In genomic region chr19:46977460-46977859, GRCm38 (mm10) we compare ENCODE assay signal across 17 mouse cellular contexts. TPM values are rescaled to one million over a fixed set of nuclear protein-coding genes. Genes with fewer than 3 reads are reported as not detected.
DNase-seq lines count a peak whose midpoint lies in the region; ATAC-seq lines count a peak whose summit lies in the region.
"Had no signal": no experiment of that assay in that cellular context is flagged by ENCODE, and none has a peak within 500 bp of the region (broad histone marks: within the 10 kb centered on the region; RNA-seq: fewer than 3 reads in every experiment).

No protein-coding gene starts in this region.

- no peak overlapping the region for H3K4me2 ChIP-seq in embryonic facial prominence, embryonic 14.5 days (ENCODE audit: low read depth, low read length)
- H3K4me2 ChIP-seq in midbrain, embryonic 14.5 days (ENCODE audit: low read length) = no peak overlapping the region
- H3K4me2 ChIP-seq in midbrain, embryonic 16.5 days (ENCODE audit: low read length) = no peak overlapping the region
- no peak overlapping the region for H3K4me2 ChIP-seq in kidney, embryonic 16.5 days (replicated peaks; ENCODE audit: low read depth, low read length)
- H3K4me2 ChIP-seq: embryonic facial prominence, embryonic 15.5 days; heart, embryonic 13.5 days; neural tube, embryonic 13.5 days; stomach, embryonic 15.5 days had no signal

- no peaks in the 10 kb centered on the region for H3K9me3 ChIP-seq in embryonic facial prominence, embryonic 14.5 days (ENCODE audit: control insufficient read depth, low read length)
- no peaks in the 10 kb centered on the region for H3K9me3 ChIP-seq in embryonic facial prominence, embryonic 10.5 days
- H3K9me3 ChIP-seq in midbrain, embryonic 14.5 days (ENCODE audit: control insufficient read depth, low read length) = no peaks in the 10 kb centered on the region
- no peaks in the 10 kb centered on the region for H3K9me3 ChIP-seq in midbrain, embryonic 16.5 days (replicated peaks; ENCODE audit: control insufficient read depth, low read length, poor library complexity, severe bottlenecking)
- no peaks in the 10 kb centered on the region for H3K9me3 ChIP-seq in kidney, embryonic 16.5 days (ENCODE audit: low read length)
- H3K9me3 ChIP-seq: embryonic facial prominence, embryonic 15.5 days; G1E; heart, embryonic 13.5 days; neural tube, embryonic 13.5 days; stomach, embryonic 15.5 days had no signal

- H3K27ac ChIP-seq in embryonic facial prominence, embryonic 14.5 days (replicated peaks; ENCODE audit: low read depth, low read length) = no peak overlapping the region
- H3K27ac ChIP-seq in embryonic facial prominence, embryonic 10.5 days (replicated peaks) = no peak overlapping the region
- H3K27ac ChIP-seq in midbrain, embryonic 14.5 days (replicated peaks; ENCODE audit: low read depth, low read length) = no peak overlapping the region
- H3K27ac ChIP-seq in midbrain, embryonic 16.5 days (ENCODE audit: low read length) = no peak overlapping the region; the same call in 1 of the 2 replicates
- peak overlapping the region; percentile 52; the same call in 1 of the 2 replicates for H3K27ac ChIP-seq in kidney, embryonic 16.5 days (ENCODE audit: low read length)
- H3K27ac ChIP-seq: embryonic facial prominence, embryonic 15.5 days; heart, embryonic 13.5 days; neural tube, embryonic 13.5 days; stomach, embryonic 15.5 days had no signal

- H3K4me1 ChIP-seq in embryonic facial prominence, embryonic 14.5 days (ENCODE audit: control insufficient read depth, insufficient read depth, low read length) = no peaks in the 10 kb centered on the region
- H3K4me1 ChIP-seq in embryonic facial prominence, embryonic 10.5 days = peaks cover 6% of the 10 kb centered on the region
- 0 out of 2 replicates have a peak, but pooled peaks cover under 1% of the 10 kb centered on the region for H3K4me1 ChIP-seq in midbrain, embryonic 14.5 days (ENCODE audit: control insufficient read depth, insufficient read depth, low read length)
- H3K4me1 ChIP-seq in midbrain, embryonic 16.5 days (ENCODE audit: control insufficient read depth, insufficient read depth, low read length) = peaks cover 2% of the 10 kb centered on the region
- H3K4me1 ChIP-seq in kidney, embryonic 16.5 days (ENCODE audit: insufficient read depth, low read length) = peaks cover 3% of the 10 kb centered on the region; the same call in 1 of the 2 replicates
- H3K4me1 ChIP-seq: embryonic facial prominence, embryonic 15.5 days; neural tube, embryonic 13.5 days; stomach, embryonic 15.5 days had no signal

- H3K27me3 ChIP-seq in embryonic facial prominence, embryonic 14.5 days (replicated peaks; ENCODE audit: control insufficient read depth, insufficient read depth, low read length) = no peaks in the 10 kb centered on the region
- no peaks in the 10 kb centered on the region for H3K27me3 ChIP-seq in embryonic facial prominence, embryonic 10.5 days (replicated peaks; ENCODE audit: low read depth, poor library complexity, severe bottlenecking)
- no peaks in the 10 kb centered on the region for H3K27me3 ChIP-seq in midbrain, embryonic 14.5 days (ENCODE audit: control insufficient read depth, insufficient read depth, low read length)
- no peaks in the 10 kb centered on the region for H3K27me3 ChIP-seq in midbrain, embryonic 16.5 days (ENCODE audit: control insufficient read depth, insufficient read depth, low read depth, low read length)
- H3K27me3 ChIP-seq in kidney, embryonic 16.5 days (ENCODE audit: insufficient read depth, low read length) = no peaks in the 10 kb centered on the region
- H3K27me3 ChIP-seq: embryonic facial prominence, embryonic 15.5 days; heart, embryonic 13.5 days; neural tube, embryonic 13.5 days; stomach, embryonic 15.5 days had no signal

- H3K36me3 ChIP-seq in embryonic facial prominence, embryonic 14.5 days (ENCODE audit: control insufficient read depth, insufficient read depth, low read length) = no peaks in the 10 kb centered on the region
- no peaks in the 10 kb centered on the region for H3K36me3 ChIP-seq in embryonic facial prominence, embryonic 10.5 days (replicated peaks)
- H3K36me3 ChIP-seq in midbrain, embryonic 14.5 days (ENCODE audit: control insufficient read depth, insufficient read depth, low read length) = no peaks in the 10 kb centered on the region
- H3K36me3 ChIP-seq in midbrain, embryonic 16.5 days (ENCODE audit: control insufficient read depth, insufficient read depth, low read length) = no peaks in the 10 kb centered on the region
- no peaks in the 10 kb centered on the region for H3K36me3 ChIP-seq in kidney, embryonic 16.5 days (ENCODE audit: insufficient read depth, low read length)
- H3K36me3 ChIP-seq: embryonic facial prominence, embryonic 15.5 days; G1E; heart, embryonic 13.5 days; neural tube, embryonic 13.5 days; stomach, embryonic 15.5 days had no signal

- no peak overlapping the region for H3K9ac ChIP-seq in embryonic facial prominence, embryonic 14.5 days (ENCODE audit: low read depth, low read length)
- H3K9ac ChIP-seq in midbrain, embryonic 14.5 days (replicated peaks; ENCODE audit: low read length) = no peak overlapping the region
- no peak overlapping the region for H3K9ac ChIP-seq in midbrain, embryonic 16.5 days (ENCODE audit: low read depth, low read length)
- H3K9ac ChIP-seq in kidney, embryonic 16.5 days (replicated peaks; ENCODE audit: low read length) = no peak overlapping the region
- H3K9ac ChIP-seq: embryonic facial prominence, embryonic 15.5 days; heart, embryonic 13.5 days; neural tube, embryonic 13.5 days; stomach, embryonic 15.5 days had no signal

- peak; percentile 55 for DNase-seq in embryonic facial prominence, embryonic 14.5 days (ENCODE audit: low spot score)
- no peak for DNase-seq in embryonic facial prominence, embryonic 10.5 days (ENCODE audit: low spot score)
- peak; percentile 49 for DNase-seq in midbrain, embryonic 14.5 days
- peak; percentile 11 for DNase-seq in retina, postnatal 7 days (ENCODE audit: low read depth, low spot score)
- DNase-seq in lung, postnatal 36 days = no peak
- DNase-seq: cerebellum, adult 9-11 months; gastrocnemius, postnatal 14 days; thymus, postnatal 25 days had no signal

- WGBS in embryonic facial prominence, embryonic 14.5 days = 54% methylated on average over 6 of the region's 6 CpGs
- 60% methylated on average over 6 of the region's 6 CpGs for WGBS in embryonic facial prominence, embryonic 10.5 days
- 9% methylated on average over 6 of the region's 6 CpGs for WGBS in midbrain, embryonic 14.5 days
- 12% methylated on average over 6 of the region's 6 CpGs for WGBS in midbrain, embryonic 16.5 days
- 30% methylated on average over 6 of the region's 6 CpGs for WGBS in kidney, embryonic 16.5 days

- H3K4me3 ChIP-seq in embryonic facial prominence, embryonic 14.5 days (ENCODE audit: low read depth, low read length) = no peak overlapping the region
- H3K4me3 ChIP-seq in embryonic facial prominence, embryonic 10.5 days = no peak overlapping the region
- no peak overlapping the region for H3K4me3 ChIP-seq in midbrain, embryonic 14.5 days (replicated peaks; ENCODE audit: low read depth, low read length)
- H3K4me3 ChIP-seq in midbrain, embryonic 16.5 days (ENCODE audit: low read depth, low read length) = no peak overlapping the region
- H3K4me3 ChIP-seq in kidney, embryonic 16.5 days (ENCODE audit: low read length) = no peak overlapping the region
- H3K4me3 ChIP-seq: embryonic facial prominence, embryonic 15.5 days; heart, embryonic 13.5 days; neural tube, embryonic 13.5 days; stomach, embryonic 15.5 days had no signal

- peak; percentile 26; the same call in 1 of the 2 replicates for ATAC-seq in embryonic facial prominence, embryonic 14.5 days (ENCODE audit: low read depth)
- ATAC-seq in midbrain, embryonic 14.5 days (ENCODE audit: low FRiP score, low TSS enrichment) = no peak
- no peak for ATAC-seq in midbrain, embryonic 16.5 days
- peak; percentile 74; the same call in 1 of the 2 replicates for ATAC-seq in kidney, embryonic 16.5 days (ENCODE audit: low FRiP score, low TSS enrichment)
- no peak for ATAC-seq in frontal cortex, adult (ENCODE audit: low TSS enrichment)
- ATAC-seq: forebrain, embryonic 16.5 days had no signal

RNA-seq across cellular contexts. Expression of gene Ina, which starts 37.0 kb away (rescaled TPM):
- 17.6 and 17.9 TPM in 2 replicates for polyA plus RNA-seq in embryonic facial prominence, embryonic 14.5 days (2014; fragmentation: Nextera tagmentation; extraction: Ambion mirVana)
- polyA plus RNA-seq in embryonic facial prominence, embryonic 10.5 days (2016; fragmentation: Nextera tagmentation; extraction: Ambion mirVana) = 24.3 and 28.3 TPM in 2 replicates
- polyA plus RNA-seq in midbrain, embryonic 14.5 days (2014; fragmentation: Nextera tagmentation; extraction: Ambion mirVana) = 605 and 611 TPM in 2 replicates
- 424 and 528 TPM in 2 replicates for polyA plus RNA-seq in midbrain, embryonic 16.5 days (2015; fragmentation: Nextera tagmentation; extraction: Ambion mirVana)
- polyA plus RNA-seq in kidney, embryonic 16.5 days (2015; fragmentation: Nextera tagmentation; extraction: Ambion mirVana) = 0.71 and 2.1 TPM in 2 replicates
- polyA plus RNA-seq: G1E had no signal

RNA-seq across cellular contexts. Expression of gene Nt5c2, which starts 37.5 kb away (rescaled TPM):
- polyA plus RNA-seq in embryonic facial prominence, embryonic 14.5 days (2014; fragmentation: Nextera tagmentation; extraction: Ambion mirVana) = 65.6 and 66.3 TPM in 2 replicates
- 73.7 and 74.1 TPM in 2 replicates for polyA plus RNA-seq in embryonic facial prominence, embryonic 10.5 days (2016; fragmentation: Nextera tagmentation; extraction: Ambion mirVana)
- polyA plus RNA-seq in midbrain, embryonic 14.5 days (2014; fragmentation: Nextera tagmentation; extraction: Ambion mirVana) = 89.9 and 91.1 TPM in 2 replicates
- 85.7 and 93.4 TPM in 2 replicates for polyA plus RNA-seq in midbrain, embryonic 16.5 days (2015; fragmentation: Nextera tagmentation; extraction: Ambion mirVana)
- 77.5 and 89.4 TPM in 2 replicates for polyA plus RNA-seq in kidney, embryonic 16.5 days (2015; fragmentation: Nextera tagmentation; extraction: Ambion mirVana)

Comparison
In these comparisons a context has a peak if more than half of its experiments do, and no peak if none do; other contexts are left out.
1. DNase-seq: peak in embryonic facial prominence, embryonic 14.5 days (single experiment), midbrain, embryonic 14.5 days (single experiment) and retina, postnatal 7 days (single experiment); none in embryonic facial prominence, embryonic 10.5 days (single experiment) and lung, postnatal 36 days (single experiment).
2. ATAC-seq: peak in embryonic facial prominence, embryonic 14.5 days (single experiment) and kidney, embryonic 16.5 days (single experiment); none in midbrain, embryonic 14.5 days (single experiment), midbrain, embryonic 16.5 days (single experiment) and frontal cortex, adult (single experiment).
3. RNA of gene Ina, which starts 37.0 kb away (polyA plus RNA-seq): 605 to 611 TPM in midbrain, embryonic 14.5 days and 424 to 528 TPM in midbrain, embryonic 16.5 days; 24.3 to 28.3 TPM in embryonic facial prominence, embryonic 10.5 days, 17.6 to 17.9 TPM in embryonic facial prominence, embryonic 14.5 days and 0.71 to 2.1 TPM in kidney, embryonic 16.5 days; every median in the first group is over 10 times any median in the second.